Mouse (Mus musculus) stomach, embryonic 15.5 days (tissue): ENCODE results near the gene Trpc3. TPM values are rescaled to one million over a fixed set of nuclear protein-coding genes. Genes with fewer than 3 reads are reported as not detected.
"Not testable (repeated sequence)": the region's sequence is repeated elsewhere in the genome, so short reads cannot be mapped to it uniquely, and the experiment has no call there.

Experiments
- ATAC-seq: fragments of 200-750 bp; cut with Nextera tagmentation; 2 replicates; pipeline ENCODE4 v1.8.0; 2017; ENCODE audit warnings: low read depth, moderate number of reproducible peaks, moderate TSS enrichment; ENCODE audit not compliant: insufficient read depth, low FRiP score
- H3K27ac ChIP-seq: fragments of 300-500 bp; sonication (generic); 2 replicates; pipeline ENCODE4 v1.5.1; 2015; ENCODE audit warnings: mild to moderate bottlenecking, inconsistent platforms
- H3K27me3 ChIP-seq: fragments of 300-500 bp; sonication (generic); replicated peaks from 2 replicates; pipeline ENCODE4 v1.6.1; 2015; ENCODE audit warnings: inconsistent platforms
- H3K36me3 ChIP-seq: fragments of 300-500 bp; sonication (generic); 2 replicates; pipeline ENCODE4 v1.6.1; 2015; ENCODE audit warnings: inconsistent platforms
- H3K4me1 ChIP-seq: fragments of 300-500 bp; sonication (generic); 2 replicates; pipeline ENCODE4 v1.6.1; 2015; ENCODE audit warnings: inconsistent platforms
- H3K4me2 ChIP-seq: fragments of 300-500 bp; sonication (generic); 2 replicates; pipeline ENCODE4 v1.6.1; 2015; ENCODE audit warnings: mild to moderate bottlenecking, inconsistent platforms
- H3K4me3 ChIP-seq: fragments of 300-500 bp; sonication (generic); replicated peaks from 2 replicates; pipeline ENCODE4 v1.5.1; 2015; ENCODE audit warnings: inconsistent platforms
- H3K9ac ChIP-seq: fragments of 300-500 bp; sonication (generic); 2 replicates; pipeline ENCODE4 v1.6.1; 2015; ENCODE audit warnings: inconsistent platforms
- H3K9me3 ChIP-seq: fragments of 300-500 bp; sonication (generic); 2 replicates; pipeline ENCODE4 v1.6.1; 2016; ENCODE audit warnings: inconsistent platforms
- WGBS: fragments of 180-500 bp; shearing (Covaris S2); methylation state at CpG from one replicate; pipeline ENCODE4 v1.1.7; 2015; 5-methylcytosine and 5-hydroxymethylcytosine counted together
- polyA plus RNA-seq: library from polyadenylated mRNA; unstranded; fragments of >200 nt; fragmentation: Nextera tagmentation; extraction: Ambion mirVana; gene quantifications from 2 replicates; pipeline ENCODE4 v1.2.1, GENCODE M21; 2015

Gene Trpc3
- polyA plus RNA-seq, 1 experiment from 2014 or later, result 2.9 TPM

DNA sequence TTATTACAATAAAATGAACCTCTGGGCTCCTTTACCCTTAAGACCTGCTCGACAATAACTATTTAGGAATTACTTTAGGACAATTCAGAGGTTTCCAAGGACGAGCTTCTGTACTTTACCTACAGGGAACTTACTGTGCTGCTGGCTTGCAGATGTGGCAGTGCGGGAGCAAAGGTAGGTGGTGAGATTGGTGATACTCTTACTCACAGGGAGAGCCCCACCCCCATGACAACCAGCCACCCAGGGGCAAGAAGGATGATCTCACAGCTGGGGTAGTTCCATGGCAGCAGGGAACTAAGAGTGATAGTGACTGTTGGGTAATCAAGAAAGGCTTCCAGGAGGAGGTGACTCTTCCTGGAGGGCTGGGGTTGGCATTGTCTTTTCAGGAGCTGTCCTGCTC lies 46.6 kb downstream of the Trpc3 start:
- Histone ChIP-seq H3K9me3 (no peaks in the 10 kb centered on the region), H3K36me3 (no peaks in the 10 kb centered on the region), H3K4me3 (no peak overlapping the region), H3K27me3 (no peaks in the 10 kb centered on the region), H3K9ac (no peak overlapping the region), H3K4me1 (no peaks in the 10 kb centered on the region), H3K4me2 (no peak overlapping the region), H3K27ac (no peak overlapping the region)
- no peak for ATAC-seq
- 77% methylated on average over 3 of the region's 3 CpGs for WGBS

DNA sequence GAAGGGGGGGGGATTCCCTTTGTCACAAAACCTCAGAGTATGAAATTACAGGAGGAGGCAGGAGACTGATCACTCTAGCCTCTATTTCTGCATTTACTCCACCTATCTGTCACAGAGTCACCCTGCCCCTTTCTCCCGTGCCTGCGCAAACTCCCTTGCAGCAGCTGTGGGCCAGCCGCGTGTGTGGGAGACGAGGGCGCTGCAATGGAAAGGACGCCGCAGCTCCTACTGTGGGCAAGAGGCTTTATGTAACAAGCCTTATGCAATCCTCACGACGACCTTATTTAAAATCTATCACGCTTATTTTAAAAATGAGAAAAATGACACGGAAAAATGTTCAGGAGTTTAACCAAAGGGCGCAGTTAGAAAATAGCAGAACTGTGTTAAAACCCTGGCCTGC lies 47.2 kb downstream of the Trpc3 start:
- H3K4me2 ChIP-seq, result no peak overlapping the region
- H3K9ac ChIP-seq, result no peak overlapping the region
- no peaks in the 10 kb centered on the region for H3K9me3 ChIP-seq
- ATAC-seq, result no peak
- no peaks in the 10 kb centered on the region for H3K27me3 ChIP-seq
- H3K4me3 ChIP-seq, result no peak overlapping the region
- no peak overlapping the region for H3K27ac ChIP-seq
- 59% methylated on average over 13 of the region's 13 CpGs for WGBS
- H3K4me1 ChIP-seq, result no peaks in the 10 kb centered on the region
- H3K36me3 ChIP-seq, result no peaks in the 10 kb centered on the region

DNA sequence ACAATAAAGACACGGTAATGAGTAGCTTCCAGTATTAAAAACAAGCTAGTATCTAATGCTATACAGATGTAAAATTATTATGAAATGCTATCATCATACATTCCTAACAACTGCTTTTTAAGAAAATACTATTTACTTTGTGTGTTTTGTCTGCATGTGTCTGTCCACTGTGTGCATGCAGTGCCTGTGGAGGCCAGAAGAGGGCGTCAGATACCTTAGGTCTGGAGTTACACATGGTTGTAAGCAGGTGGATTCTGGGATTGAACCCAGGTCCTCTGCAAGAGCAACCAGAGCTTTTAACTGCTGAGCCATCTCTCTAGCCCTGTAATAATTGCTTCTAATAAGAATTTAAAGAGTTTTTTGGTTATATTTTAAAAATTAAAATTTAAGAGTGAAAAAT lies 49.2 kb downstream of the Trpc3 start:
- Histone ChIP-seq H3K4me1 (no peaks in the 10 kb centered on the region), H3K9me3 (no peaks in the 10 kb centered on the region), H3K27ac (no peak overlapping the region), H3K9ac (no peak overlapping the region), H3K36me3 (no peaks in the 10 kb centered on the region), H3K4me3 (no peak overlapping the region), H3K27me3 (no peaks in the 10 kb centered on the region), H3K4me2 (no peak overlapping the region)
- no peak for ATAC-seq
- 62% methylated on average over 2 of the region's 2 CpGs for WGBS

DNA sequence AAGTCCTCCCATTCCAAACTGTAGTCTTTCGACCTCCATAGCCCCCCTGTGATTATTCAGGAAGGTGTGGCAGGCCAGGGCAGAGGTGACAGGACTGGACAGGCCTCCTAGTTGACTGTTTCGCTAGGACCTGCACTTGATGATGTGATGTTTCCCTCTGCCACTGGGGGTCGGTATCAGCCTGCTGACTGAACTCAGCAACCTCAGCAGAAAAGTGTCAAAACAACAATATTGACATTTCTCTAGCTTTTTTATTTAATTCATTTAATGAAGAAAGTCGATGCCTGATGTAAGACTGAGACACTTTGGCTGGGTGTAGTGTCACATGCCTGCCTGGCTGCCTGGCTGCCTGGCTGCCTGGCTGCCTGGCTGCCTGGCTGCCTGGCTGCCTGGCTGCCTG lies 54.5 kb downstream of the Trpc3 start:
- H3K36me3 ChIP-seq, result no peaks in the 10 kb centered on the region
- H3K9me3 ChIP-seq, result no peaks in the 10 kb centered on the region
- no peak overlapping the region for H3K4me3 ChIP-seq
- H3K27ac ChIP-seq, result no peak overlapping the region
- no peak overlapping the region for H3K4me2 ChIP-seq
- WGBS, result 18% methylated on average over 4 of the region's 4 CpGs
- H3K27me3 ChIP-seq, result no peaks in the 10 kb centered on the region
- H3K9ac ChIP-seq, result no peak overlapping the region
- ATAC-seq, result no peak
- no peaks in the 10 kb centered on the region for H3K4me1 ChIP-seq

DNA sequence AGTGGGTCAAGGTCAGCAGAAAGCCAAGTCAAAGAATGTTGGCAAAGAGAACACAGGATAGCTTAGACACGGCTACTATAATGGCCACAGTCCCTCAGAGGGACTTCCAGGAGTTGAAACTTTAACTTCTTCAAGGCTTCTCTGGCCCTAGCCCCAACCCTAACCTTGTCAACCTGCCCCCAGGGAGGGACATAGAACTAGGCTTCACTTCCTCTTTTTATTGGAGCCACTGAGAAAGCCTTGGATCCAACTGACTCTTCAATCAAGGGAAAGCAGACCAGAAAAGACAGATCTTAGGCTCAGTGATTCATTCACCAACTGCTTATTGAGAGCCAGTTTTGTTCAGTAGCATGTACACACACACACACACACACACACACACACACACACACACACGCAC lies 63.2 kb downstream of the Trpc3 start:
- ATAC-seq, result no peak
- no peaks in the 10 kb centered on the region for H3K36me3 ChIP-seq
- no peak overlapping the region for H3K4me3 ChIP-seq
- H3K4me1 ChIP-seq, result no peaks in the 10 kb centered on the region
- no peaks in the 10 kb centered on the region for H3K9me3 ChIP-seq
- no peak overlapping the region for H3K9ac ChIP-seq
- H3K27me3 ChIP-seq, result no peaks in the 10 kb centered on the region
- H3K4me2 ChIP-seq, result no peak overlapping the region
- no peak overlapping the region for H3K27ac ChIP-seq
- WGBS, result 76% methylated on average over 2 of the region's 2 CpGs

DNA sequence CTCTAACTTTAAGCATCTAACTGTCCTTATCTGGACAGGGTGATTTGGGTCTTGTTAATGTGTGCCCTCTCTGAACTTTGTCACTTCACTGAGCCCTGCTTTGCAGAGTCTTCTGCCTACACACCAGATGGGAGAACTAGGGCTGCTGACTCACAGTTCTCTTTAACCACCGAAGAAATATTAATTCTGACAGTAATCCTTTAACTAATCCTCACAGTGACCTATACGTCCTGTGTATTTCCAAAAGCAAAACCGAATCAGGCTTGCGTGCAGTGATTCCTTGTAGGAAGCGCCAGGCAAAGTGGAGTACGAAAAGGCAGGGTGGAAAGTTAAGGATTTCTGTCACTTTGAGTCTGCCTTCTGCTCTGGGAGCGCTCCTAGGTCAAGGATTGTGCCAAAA lies 71.8 kb downstream of the Trpc3 start:
- ATAC-seq, result no peak
- Histone ChIP-seq H3K4me2 (no peak overlapping the region), H3K36me3 (no peaks in the 10 kb centered on the region), H3K4me3 (no peak overlapping the region), H3K9ac (no peak overlapping the region), H3K9me3 (no peaks in the 10 kb centered on the region), H3K27ac (no peak overlapping the region), H3K27me3 (no peaks in the 10 kb centered on the region), H3K4me1 (no peaks in the 10 kb centered on the region)
- 65% methylated on average over 7 of the region's 7 CpGs for WGBS

DNA sequence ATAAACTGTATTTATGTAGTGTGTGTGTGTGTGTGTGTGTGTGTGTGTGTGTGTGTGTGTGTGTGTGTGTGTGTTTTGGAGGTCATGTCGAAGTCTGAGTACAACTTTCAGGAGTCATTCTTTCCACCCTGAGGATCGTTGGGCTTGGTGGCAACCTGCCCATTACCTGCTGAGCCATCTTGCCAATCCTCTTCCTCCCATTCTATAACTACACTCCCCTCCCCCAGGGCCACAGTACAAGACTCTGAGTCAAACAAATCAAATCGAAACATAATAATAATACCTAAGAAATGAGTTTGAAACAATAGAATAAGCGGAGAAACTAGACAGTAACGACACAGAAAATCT lies 76.1 kb downstream of the Trpc3 start:
- no peak overlapping the region for H3K9ac ChIP-seq

DNA sequence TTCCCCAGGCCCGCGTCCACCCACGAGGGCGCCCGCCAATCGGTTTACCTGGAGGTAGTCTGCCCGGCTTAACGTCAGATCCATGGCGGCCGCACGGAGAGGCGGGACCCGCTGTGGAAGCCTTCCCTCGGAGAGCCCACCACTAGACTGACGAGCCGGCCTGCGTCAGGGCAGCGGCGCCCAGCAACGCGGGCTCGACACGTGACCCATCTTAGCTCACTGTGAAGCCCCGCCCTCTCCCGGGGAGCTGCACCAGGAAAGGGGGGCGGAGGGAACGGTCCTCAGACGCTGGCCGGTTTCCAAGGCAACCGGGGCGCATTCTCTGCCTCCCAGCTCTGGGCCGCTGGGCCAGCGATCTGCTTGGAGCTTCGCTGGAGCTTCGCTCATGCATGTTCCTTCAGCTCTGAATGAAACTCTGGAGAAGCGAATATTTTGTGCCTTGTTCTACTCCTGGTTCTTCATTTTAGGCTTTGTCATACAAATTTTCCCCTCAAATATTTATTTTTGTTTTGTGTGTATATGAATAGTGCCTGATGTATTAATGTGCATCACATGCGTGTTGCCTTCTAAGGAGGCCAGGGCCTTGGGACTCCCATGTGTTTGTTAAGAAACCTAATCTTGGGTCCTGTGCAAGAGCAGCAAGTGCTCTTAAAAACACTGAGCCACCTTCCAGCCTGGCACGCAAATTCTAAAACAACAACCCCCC lies 76.6 kb downstream of the Trpc3 start, which contains the start of gene Bbs7:
Gene Bbs7, minus strand, starts transcription at position 276 of the 706 bp plus-strand sequence.
- 4% methylated on average over 38 of the region's 38 CpGs for WGBS
- H3K27ac ChIP-seq, result 0 out of 2 replicates have a peak within 1 kb of the TSS, but pooled peaks have one; percentile 18

More for the DNA sequence above, 76.1 kb downstream of the Trpc3 start:
- H3K36me3 ChIP-seq, result no peaks in the 10 kb centered on the region
- H3K4me3 ChIP-seq, result peak overlapping the region; percentile 62; the same call in 1 of the 2 replicates
- ATAC-seq, result no peak
- H3K9me3 ChIP-seq, result no peaks in the 10 kb centered on the region
- H3K27me3 ChIP-seq, result no peaks in the 10 kb centered on the region
- no peak overlapping the region for H3K27ac ChIP-seq
- WGBS, result 59% methylated on average over 5 of the region's 5 CpGs
- peak overlapping the region; percentile 72; the same call in 1 of the 2 replicates for H3K4me2 ChIP-seq
- H3K4me1 ChIP-seq, result no peaks in the 10 kb centered on the region

DNA sequence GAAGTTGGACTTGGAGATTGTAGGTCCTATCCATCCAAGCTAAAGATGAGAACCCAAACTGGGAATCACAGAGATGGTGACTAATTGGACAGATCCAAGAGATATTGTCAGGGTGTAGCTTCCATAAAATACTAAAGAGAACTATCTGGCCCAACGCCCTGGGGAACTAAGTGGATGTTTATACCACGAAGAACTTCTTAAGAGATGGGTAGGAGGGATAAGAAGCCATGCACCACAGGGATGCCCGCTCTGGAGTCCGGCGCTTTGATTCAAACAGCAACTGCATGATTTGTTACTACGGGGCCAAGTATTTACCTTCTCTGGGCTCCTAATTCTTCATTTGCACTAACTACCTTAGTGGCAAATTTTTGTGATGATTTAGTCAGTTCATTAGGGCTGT lies 77.3 kb downstream of the Trpc3 start:
- 8% methylated on average over 6 of the region's 6 CpGs for WGBS
- Histone ChIP-seq H3K4me1 (no peaks in the 10 kb centered on the region), H3K4me2 (peak overlapping the region; percentile 72), H3K27me3 (no peaks in the 10 kb centered on the region), H3K9me3 (no peaks in the 10 kb centered on the region), H3K9ac (peak overlapping the region; percentile 29; the same call in 1 of the 2 replicates), H3K4me3 (peak overlapping the region; percentile 62), H3K27ac (0 out of 2 replicates have a peak overlapping the region, but pooled peaks have one; percentile 18), H3K36me3 (no peaks in the 10 kb centered on the region)
- no peak; the same call in 1 of the 2 replicates for ATAC-seq

More for the DNA sequence above, 76.6 kb downstream of the Trpc3 start, which contains the start of gene Bbs7:
- Histone ChIP-seq H3K36me3 (no peaks in the 10 kb centered on the region), H3K27me3 (no peaks in the 10 kb centered on the region), H3K4me2 (peak within 1 kb of the TSS; percentile 72), H3K4me1 (no peaks in the 10 kb centered on the region), H3K4me3 (peak within 1 kb of the TSS; percentile 62), H3K9me3 (no peaks in the 10 kb centered on the region), H3K9ac (peak within 1 kb of the TSS; percentile 29; the same call in 1 of the 2 replicates)
- peak; percentile 99 for ATAC-seq

DNA sequence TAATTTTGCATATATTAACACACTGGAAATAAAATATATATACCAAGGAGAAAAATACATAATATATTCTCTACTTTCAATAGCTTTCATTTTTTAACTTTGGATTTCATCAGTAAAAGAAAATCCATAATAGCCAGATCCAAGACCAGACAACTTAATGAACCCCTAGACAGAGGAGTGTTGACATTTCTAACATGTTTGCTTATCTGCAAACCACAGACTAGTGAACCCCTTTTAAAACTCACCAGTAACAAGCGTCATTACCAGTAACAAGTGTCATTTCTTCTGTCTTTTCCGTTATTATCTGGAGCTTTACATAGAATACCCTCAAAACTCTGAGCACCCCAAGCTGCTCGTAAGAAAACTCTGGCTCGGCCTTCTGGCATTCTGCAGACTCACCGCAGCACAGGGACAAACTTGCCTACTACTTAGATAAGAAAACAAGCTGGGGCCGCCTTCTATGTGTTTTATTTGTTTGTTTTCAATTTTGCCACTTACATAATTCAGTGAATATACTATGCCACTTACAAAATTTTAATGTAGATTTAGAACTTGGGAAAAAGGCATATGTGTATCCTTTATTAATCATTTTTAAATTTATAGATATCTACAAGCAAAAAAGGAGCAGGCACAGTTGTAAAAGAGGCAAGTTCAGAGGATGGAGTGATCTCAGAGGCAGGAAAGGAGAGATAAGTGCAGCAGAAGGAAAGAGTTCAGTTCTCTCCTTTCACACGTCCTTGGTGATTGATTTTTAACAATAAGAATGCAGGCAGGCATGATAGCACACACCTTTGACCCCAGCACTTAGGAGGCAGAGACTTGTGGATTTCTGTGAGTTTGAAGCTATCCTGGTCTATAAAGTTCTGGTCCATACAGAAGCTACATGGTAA lies 83.8 kb downstream of the Trpc3 start:
- H3K4me2 ChIP-seq, result no peak overlapping the region
- H3K9ac ChIP-seq, result no peak overlapping the region
- peak; percentile 60; the same call in 1 of the 2 replicates for ATAC-seq
- no peaks in the 10 kb centered on the region for H3K27me3 ChIP-seq
- H3K27ac ChIP-seq, result no peak overlapping the region
- no peaks in the 10 kb centered on the region for H3K4me1 ChIP-seq
- no peak overlapping the region for H3K4me3 ChIP-seq
- H3K36me3 ChIP-seq, result 0 out of 2 replicates have a peak, but pooled peaks cover 2% of the 10 kb centered on the region
- no peaks in the 10 kb centered on the region for H3K9me3 ChIP-seq
- 70% methylated on average over 7 of the region's 7 CpGs for WGBS

DNA sequence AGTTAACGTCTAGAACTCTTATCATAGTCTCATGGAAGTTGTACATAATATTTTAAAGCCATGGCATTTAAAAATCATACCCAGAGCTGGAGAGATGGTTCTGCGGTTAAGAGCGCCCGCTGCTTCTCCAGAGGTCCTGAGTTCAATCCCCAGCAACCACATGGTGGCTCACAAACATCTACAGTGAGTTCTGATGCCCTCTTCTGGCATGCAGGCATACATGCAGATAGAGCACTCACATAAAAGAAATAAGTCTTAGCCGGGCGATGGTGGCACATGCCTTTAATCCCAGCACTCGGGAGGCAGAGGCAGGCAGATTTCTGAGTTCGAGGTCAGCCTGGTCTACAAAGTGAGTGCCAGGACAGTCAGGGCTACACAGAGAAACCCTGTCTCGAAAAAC lies 90.2 kb downstream of the Trpc3 start:
- H3K27me3 ChIP-seq, H3K36me3 ChIP-seq, H3K9me3 ChIP-seq, H3K27ac ChIP-seq, ATAC-seq, H3K9ac ChIP-seq, H3K4me1 ChIP-seq, H3K4me3 ChIP-seq, H3K4me2 ChIP-seq: not testable (repeated sequence)
- WGBS, result 80% methylated on average over 9 of the region's 9 CpGs

DNA sequence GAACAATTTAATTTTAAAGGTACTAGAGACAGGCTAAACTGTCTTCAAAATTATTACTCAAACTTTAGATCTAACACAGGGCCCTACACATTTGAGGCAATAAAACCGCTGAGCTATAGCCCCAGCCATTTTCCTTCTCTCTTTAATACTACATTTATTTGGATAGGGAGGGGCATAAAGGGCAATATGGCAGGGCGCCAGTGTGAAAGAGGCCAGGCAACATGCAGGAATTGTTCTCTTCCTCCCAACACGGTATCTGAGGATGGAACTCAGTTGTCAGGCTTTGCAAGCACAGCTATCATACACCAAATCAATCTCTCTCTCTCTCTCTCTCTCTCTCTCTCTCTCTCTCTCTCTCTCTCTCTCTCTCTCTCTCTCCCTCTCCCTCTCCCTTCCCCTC lies 91.2 kb downstream of the Trpc3 start:
- Histone ChIP-seq H3K9ac (no peak overlapping the region), H3K27me3 (no peaks in the 10 kb centered on the region), H3K27ac (no peak overlapping the region), H3K4me3 (no peak overlapping the region), H3K9me3 (no peaks in the 10 kb centered on the region), H3K4me2 (no peak overlapping the region), H3K4me1 (no peaks in the 10 kb centered on the region), H3K36me3 (no peaks in the 10 kb centered on the region)
- ATAC-seq, result no peak
- 67% methylated on average over 3 of the region's 3 CpGs for WGBS
